Mouse (Mus musculus): ENCODE measurements around the gene Ttpal. TPM values are rescaled to one million over a fixed set of nuclear protein-coding genes. Genes with fewer than 3 reads are reported as not detected.
"Not testable (repeated sequence)": the region's sequence is repeated elsewhere in the genome, so short reads cannot be mapped to it uniquely, and the experiment has no call there.

Gene Ttpal
- polyA plus RNA-seq, 1 experiment, result 4.8 TPM

DNA sequence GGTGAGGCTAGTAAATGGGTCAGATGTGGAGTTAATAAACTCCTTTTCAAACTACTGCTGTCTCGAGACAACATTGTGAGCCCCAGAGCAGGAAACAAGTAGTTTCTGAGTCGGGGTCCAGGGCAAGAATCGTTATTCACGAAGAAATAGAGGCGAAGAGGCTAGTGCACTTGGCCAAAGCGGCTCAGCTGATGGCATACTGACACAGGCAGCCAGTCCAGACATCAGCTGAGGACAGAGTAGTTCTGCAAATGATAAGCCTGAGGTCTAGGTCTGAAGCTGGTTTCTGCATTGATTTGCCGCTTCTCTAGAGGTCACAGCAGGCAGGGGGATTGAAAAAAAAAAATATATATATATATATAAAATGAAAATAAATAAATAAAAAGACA lies 408 bp upstream of the Ttpal start:
- Histone ChIP-seq H3K4me1 (ENCODE audit: control insufficient read depth, insufficient read depth, insufficient read length, low read length) (peaks cover 8% of the 10 kb centered on the region), H3K4me3 (ENCODE audit: insufficient read depth, low read depth, low read length) (peak overlapping the region; percentile 88; the same call in 1 of the 2 replicates), H3K27ac (replicated peaks; ENCODE audit: low read depth, low read length) (no peak overlapping the region; the same call in 1 of the 2 replicates)

DNA sequence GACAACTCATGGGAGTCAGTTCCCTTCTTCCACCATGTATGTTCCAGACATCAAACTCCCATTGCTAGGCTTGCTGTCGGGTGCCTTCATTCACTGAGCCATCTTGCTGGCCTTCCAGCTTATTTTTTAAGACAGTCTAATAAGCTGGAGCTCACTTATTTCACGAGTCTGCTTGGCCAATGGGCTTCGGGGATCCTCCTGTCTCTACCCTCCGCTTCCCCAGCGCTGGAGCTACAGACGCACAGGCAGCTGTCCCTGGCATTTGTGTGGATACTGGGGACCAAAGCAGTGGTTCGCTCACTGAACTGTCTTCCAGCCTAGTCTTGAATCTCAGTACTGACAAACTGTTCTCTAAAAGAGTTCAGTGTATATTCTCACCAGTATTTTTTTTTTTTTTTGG lies 4.0 kb downstream of the Ttpal start:
- Histone ChIP-seq H3K4me3 (ENCODE audit: insufficient read depth, low read depth, low read length) (no peak overlapping the region), H3K27ac (replicated peaks; ENCODE audit: low read depth, low read length) (no peak overlapping the region), H3K4me1 (ENCODE audit: control insufficient read depth, insufficient read depth, insufficient read length, low read length) (peaks cover 6% of the 10 kb centered on the region; the same call in 1 of the 2 replicates)

DNA sequence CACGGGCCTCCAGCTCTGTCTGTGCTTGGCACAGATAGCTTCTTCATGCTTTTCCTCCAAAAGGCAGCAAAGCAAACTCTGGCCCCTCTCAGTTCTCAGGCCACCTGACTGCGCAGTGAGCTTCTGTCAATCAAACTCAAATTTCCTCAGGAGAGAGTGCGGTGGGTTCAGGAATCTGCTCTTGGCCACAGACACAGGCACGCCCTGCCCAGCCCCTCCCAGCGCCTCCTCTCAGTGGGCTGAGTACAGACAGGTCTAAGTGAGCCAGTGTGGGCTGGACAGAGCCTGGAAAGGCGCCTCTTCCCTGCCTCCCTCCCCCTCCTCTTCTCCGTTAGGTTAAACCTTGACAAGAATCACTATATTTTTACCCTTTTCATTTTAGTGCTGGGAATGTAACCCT lies 5.9 kb downstream of the Ttpal start:
- Histone ChIP-seq H3K4me3 (ENCODE audit: insufficient read depth, low read depth, low read length) (no peak overlapping the region), H3K4me1 (ENCODE audit: control insufficient read depth, insufficient read depth, insufficient read length, low read length) (0 out of 2 replicates have a peak, but pooled peaks cover 3% of the 10 kb centered on the region), H3K27ac (replicated peaks; ENCODE audit: low read depth, low read length) (no peak overlapping the region)

DNA sequence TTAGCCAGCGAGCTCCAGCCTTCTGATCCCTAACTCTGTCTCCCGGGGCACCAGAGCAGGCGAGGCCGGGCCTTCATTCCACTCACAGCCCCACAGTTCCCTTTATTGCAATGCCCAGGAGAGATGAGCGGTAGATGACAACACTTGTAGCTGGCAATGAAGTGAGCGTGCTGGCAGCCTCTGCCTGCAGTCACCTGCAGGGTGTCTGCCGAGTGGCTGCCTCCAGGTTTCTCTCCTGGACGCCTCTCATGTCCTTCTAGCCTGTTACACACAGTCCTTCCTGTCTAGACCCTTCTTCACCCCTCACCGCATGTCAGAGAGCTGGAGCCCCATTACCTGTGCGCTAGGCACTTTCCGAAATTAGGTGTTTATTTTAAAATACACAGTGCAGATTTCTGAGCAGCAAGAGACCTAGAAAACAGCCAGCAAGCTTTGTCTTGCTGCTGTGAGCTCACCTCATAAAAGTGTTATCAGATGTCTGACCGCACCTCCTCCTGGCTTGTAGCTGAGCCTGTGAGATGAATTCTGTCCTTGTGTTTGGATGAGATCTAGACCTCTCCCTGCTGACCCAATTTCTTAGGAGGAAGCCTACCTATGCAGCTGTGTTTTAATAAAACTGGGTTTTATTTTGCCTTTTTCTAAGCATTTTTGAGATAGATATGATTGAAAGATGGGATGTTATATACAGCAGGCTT lies 7.3 kb downstream of the Ttpal start:
- Histone ChIP-seq H3K27ac (replicated peaks; ENCODE audit: low read depth, low read length) (no peak overlapping the region), H3K4me1 (ENCODE audit: control insufficient read depth, insufficient read depth, insufficient read length, low read length) (0 out of 2 replicates have a peak, but pooled peaks cover 3% of the 10 kb centered on the region), H3K4me3 (ENCODE audit: insufficient read depth, low read depth, low read length) (no peak overlapping the region)

DNA sequence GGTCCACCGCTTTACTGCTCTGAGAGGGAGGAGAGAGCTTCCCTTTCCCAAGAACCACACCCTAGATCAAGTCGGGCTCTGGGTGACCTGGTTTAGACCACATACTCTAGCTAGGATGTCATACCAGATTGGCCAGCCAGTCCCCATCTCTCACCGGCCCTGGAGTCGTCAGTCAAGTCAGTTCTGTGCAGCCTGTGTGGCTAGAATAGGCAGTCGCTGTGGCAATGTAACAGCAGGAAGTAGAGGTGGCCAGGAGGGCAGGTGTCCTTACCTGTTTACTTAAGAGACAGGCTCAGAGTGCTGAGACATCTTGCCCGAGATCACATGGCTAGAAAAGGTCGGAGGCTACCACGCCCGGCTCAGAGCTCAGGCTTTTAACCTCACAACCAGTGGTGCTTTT lies 9.1 kb downstream of the Ttpal start:
- H3K4me3 ChIP-seq (ENCODE audit: insufficient read depth, low read depth, low read length), result no peak overlapping the region
- no peaks in the 10 kb centered on the region for H3K4me1 ChIP-seq (ENCODE audit: control insufficient read depth, insufficient read depth, insufficient read length, low read length)
- H3K27ac ChIP-seq (replicated peaks; ENCODE audit: low read depth, low read length), result no peak overlapping the region

DNA sequence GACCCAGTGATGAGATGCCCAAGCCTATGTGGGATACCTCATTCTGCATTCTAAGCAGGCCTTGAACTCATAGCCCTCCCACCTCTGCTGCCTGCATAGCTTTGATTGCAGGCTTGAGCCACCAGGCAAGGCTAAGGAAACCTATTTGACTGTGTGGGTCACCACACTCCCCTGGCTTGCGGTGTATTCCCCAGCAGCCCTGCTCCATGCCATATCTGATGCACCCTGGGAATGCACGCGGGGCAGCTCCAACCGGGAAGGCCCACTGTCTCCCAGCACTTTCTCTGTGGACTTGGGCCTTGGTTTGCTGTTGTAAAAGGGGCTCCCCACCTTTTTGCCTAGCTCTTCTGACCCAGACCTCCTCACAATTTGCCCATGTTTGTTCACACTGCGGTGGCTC lies 11.1 kb downstream of the Ttpal start:
- Histone ChIP-seq H3K27ac (replicated peaks; ENCODE audit: low read depth, low read length) (no peak overlapping the region), H3K4me1 (ENCODE audit: control insufficient read depth, insufficient read depth, insufficient read length, low read length) (no peaks in the 10 kb centered on the region), H3K4me3 (ENCODE audit: insufficient read depth, low read depth, low read length) (no peak overlapping the region)

DNA sequence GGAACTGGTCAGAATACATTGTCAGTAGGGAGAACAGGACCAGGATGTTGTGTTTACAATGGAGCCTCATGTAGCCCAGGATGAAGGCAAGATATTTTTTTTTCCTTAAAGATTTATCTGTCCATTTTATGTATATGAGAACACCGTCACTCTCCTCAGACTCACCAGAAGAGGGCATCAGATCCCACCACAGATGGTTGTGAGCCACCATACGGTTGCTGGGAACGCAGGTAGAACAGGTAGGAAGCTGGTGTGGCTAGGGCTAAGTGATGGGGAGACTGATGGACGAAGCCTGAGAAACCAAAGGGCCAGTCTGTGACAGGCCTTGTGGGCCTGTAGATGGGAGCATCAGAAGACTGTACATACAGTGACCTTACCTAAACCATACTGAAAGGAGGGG lies 11.9 kb downstream of the Ttpal start:
- Histone ChIP-seq H3K4me3 (ENCODE audit: insufficient read depth, low read depth, low read length) (no peak overlapping the region), H3K4me1 (ENCODE audit: control insufficient read depth, insufficient read depth, insufficient read length, low read length) (no peaks in the 10 kb centered on the region), H3K27ac (replicated peaks; ENCODE audit: low read depth, low read length) (no peak overlapping the region)

DNA sequence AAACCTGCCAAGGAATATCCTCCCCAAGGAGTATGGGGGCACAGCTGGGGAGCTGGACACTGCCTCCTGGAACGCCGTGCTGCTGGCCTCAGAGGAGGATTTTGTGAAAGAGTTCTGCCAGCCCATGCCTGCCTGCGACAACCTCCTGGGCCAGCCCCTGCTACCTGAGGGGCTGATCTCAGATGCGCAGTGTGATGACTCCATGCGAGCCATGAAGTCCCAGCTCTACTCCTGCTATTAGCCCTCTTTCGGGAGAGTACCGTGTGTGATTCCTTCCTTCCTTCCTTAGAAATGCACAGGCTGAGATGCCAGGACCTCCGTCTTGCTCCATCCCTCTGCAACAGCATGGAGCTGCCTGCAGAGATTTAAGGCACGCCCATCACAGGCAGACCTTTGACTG lies 13.3 kb downstream of the Ttpal start:
- Histone ChIP-seq H3K4me3 (ENCODE audit: insufficient read depth, low read depth, low read length) (no peak overlapping the region), H3K27ac (replicated peaks; ENCODE audit: low read depth, low read length) (no peak overlapping the region), H3K4me1 (ENCODE audit: control insufficient read depth, insufficient read depth, insufficient read length, low read length) (no peaks in the 10 kb centered on the region)

DNA sequence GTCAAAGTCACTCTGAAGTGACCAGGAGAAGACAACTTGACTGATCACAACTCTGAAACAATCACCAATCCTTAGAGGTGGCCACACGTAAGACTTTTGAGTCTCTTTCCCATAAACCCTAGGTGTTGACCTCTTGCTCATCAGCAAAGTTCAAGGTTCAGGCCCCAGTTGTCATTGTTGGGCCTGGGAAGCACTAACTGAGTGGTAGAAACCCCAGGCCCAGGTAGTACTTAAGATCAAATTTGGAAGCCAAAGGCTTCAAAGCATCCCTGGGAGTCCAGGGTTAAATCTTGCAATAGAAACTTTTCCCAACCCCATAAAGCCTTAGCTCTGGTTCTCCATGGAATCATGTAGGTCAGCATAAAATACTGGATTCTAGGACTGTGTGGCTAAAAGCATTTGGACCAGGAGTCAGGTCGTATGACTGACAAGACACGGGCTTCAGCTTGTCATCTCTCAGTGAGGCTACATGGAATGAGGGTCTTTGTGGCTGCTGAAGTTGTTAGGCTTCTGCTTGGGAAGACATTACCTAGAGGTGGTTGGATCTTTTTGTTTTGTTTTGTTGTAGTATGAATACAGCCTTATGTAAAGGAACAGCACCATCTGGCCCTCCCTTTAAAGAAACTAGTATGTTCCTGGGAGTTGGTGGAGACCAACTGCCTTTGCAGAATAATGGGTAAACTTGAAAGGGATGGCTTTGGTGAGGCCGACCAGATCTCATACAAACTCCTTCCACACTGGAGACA lies 14.0 kb downstream of the Ttpal start:
- no peak overlapping the region for H3K4me3 ChIP-seq (ENCODE audit: insufficient read depth, low read depth, low read length)

DNA sequence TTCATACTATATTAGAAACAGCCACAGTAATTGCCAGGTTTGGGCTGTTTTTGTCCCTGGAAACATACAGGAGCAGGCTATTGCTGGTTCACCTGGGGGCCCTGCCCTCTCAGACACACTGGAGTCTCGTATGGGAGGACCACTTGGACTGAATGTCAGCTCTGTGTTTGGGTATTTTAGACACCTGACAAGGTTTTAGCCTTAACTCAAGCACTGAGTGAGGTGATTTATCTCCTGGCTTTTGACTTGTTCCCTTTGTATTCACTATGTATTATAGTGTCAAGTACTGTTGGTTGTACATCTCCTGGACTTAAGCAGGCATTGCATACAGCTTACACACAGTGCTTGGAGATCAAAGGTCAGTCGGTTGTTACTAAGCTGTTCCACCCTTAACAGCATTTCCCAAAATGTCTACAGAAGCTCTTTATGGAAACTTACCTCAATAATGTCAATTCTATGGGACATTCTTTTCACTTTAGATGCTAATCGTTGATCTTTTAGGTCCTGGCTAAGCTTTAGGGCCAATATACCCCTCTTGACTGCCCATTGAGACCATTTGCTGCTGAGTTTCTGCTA lies 14.6 kb downstream of the Ttpal start:
- H3K4me3 ChIP-seq (ENCODE audit: insufficient read depth, low read depth, low read length), result no peak overlapping the region
- H3K27ac ChIP-seq (replicated peaks; ENCODE audit: low read depth, low read length), result no peak overlapping the region
- no peaks in the 10 kb centered on the region for H3K4me1 ChIP-seq (ENCODE audit: control insufficient read depth, insufficient read depth, insufficient read length, low read length)

More for the DNA sequence above, 14.0 kb downstream of the Ttpal start:
- Histone ChIP-seq H3K4me1 (ENCODE audit: control insufficient read depth, insufficient read depth, insufficient read length, low read length) (no peaks in the 10 kb centered on the region), H3K27ac (replicated peaks; ENCODE audit: low read depth, low read length) (no peak overlapping the region)

DNA sequence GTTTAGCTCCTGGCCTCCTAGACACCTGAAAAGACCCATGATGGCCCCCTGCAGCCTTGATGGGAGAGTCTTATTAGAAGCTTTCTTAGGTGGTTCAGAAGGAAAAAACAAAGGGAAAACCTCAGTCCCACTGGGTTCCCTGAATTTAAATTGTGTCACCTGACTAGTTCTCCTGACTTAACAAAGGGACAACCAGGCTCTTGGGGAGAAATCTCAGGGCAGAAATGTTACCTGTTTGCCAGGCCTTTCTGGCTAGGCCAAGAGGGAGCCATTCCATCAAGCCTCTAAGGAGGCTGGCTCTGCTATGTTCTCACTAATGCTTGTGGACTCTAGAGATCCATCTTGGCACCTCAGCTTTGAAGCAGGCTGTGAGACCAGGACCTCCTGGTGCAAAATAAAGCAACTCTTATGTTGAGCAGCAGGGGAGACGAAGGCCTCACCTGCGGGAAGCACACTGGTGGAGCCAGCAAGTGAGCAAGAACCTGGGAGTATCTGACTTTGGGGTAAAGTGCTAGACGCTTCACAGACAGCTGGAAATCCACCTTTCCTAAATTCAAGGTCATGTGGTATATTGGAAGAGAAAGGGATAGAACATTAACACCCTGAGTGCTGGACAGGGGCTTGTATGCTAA lies 15.2 kb downstream of the Ttpal start:
- Histone ChIP-seq H3K27ac (replicated peaks; ENCODE audit: low read depth, low read length) (no peak overlapping the region), H3K4me1 (ENCODE audit: control insufficient read depth, insufficient read depth, insufficient read length, low read length) (no peaks in the 10 kb centered on the region), H3K4me3 (ENCODE audit: insufficient read depth, low read depth, low read length) (no peak overlapping the region)

DNA sequence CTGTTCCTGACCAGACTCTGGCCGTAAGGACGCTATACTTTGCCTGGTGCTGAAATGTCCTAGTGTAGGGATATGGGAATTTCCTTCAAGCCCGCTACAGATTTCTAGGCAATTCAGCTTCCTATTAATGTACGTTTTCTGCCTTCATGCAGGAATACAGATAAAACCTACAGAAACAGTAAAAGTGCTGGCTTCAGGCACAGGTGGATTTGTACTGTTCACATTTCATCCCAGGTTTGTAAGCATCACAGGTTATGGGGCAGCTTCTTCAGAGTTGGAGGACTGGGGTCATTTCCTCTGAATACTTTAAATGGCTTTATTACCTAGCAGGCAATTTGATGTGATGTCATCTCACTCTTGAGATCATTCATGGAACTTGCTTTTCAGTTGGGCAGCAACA lies 15.8 kb downstream of the Ttpal start:
- H3K4me3 ChIP-seq (ENCODE audit: insufficient read depth, low read depth, low read length), result no peak overlapping the region
- no peak overlapping the region for H3K27ac ChIP-seq (replicated peaks; ENCODE audit: low read depth, low read length)
- no peaks in the 10 kb centered on the region for H3K4me1 ChIP-seq (ENCODE audit: control insufficient read depth, insufficient read depth, insufficient read length, low read length)

DNA sequence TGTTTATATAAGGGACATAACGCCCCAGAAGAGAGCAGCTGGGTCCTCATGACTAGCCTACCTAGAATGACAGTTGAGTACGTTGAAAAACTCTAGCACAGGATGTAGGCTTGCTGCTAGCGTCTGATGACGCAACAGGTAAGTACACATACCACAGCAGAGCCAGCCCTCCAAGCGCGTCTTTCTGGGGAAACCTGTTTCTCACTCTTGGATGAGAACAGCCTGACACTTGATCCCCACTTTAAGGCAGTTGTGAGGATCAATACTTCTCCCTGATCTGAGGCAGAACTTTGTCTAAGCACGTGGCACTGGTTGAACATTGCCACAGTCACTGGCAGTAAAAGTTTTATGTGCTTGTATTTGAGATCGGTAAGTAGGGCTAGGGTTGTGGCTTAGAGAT lies 18.3 kb downstream of the Ttpal start:
- H3K4me1 ChIP-seq (ENCODE audit: control insufficient read depth, insufficient read depth, insufficient read length, low read length), result no peaks in the 10 kb centered on the region
- no peak overlapping the region for H3K27ac ChIP-seq (replicated peaks; ENCODE audit: low read depth, low read length)
- no peak overlapping the region for H3K4me3 ChIP-seq (ENCODE audit: insufficient read depth, low read depth, low read length)

DNA sequence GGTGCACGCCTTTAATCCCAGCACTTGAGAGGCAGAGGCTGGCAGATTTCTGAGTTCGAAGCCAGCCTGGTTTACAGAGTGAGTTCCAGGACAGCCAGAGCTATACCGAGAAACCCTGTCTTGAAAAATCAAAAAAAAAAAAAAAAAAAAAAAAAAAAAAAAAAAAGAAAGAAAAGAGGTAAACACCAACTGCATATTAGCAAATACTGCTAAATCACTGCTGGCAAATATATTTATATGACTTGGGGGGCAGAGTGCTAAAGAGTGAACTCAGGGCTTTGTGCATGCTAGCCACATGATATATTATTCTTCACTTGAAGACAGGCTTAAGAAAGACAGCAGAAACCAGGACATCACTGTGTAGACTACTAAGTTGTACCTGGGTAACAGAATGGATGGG lies 19.3 kb downstream of the Ttpal start:
- H3K4me1 ChIP-seq (ENCODE audit: control insufficient read depth, insufficient read depth, insufficient read length, low read length); H3K27ac ChIP-seq (replicated peaks; ENCODE audit: low read depth, low read length): not testable (repeated sequence)

DNA sequence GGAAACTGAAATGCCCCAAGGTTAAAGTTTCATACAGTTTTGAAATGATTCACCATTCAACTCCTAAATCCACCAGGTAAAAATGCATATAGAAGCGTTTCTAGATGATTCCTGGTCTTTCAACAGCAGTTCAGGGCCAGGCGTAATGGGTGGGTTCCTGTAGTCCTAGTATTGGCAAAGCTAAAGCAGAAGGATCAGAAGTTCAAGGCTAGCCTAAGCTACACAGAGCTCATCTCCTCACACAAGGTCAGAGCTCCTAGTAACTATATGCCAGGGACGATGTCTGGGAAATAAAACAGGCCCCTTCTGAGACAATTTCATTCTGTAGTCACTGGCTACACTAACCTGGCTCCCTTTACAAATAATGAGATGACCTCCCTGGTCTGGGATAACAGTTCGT lies 29.1 kb downstream of the Ttpal start:
- no peak overlapping the region for H3K4me3 ChIP-seq (ENCODE audit: insufficient read depth, low read depth, low read length)
- H3K4me1 ChIP-seq (ENCODE audit: control insufficient read depth, insufficient read depth, insufficient read length, low read length), result no peaks in the 10 kb centered on the region
- H3K27ac ChIP-seq (replicated peaks; ENCODE audit: low read depth, low read length), result no peak overlapping the region

More for the DNA sequence above, 19.3 kb downstream of the Ttpal start:
- H3K4me3 ChIP-seq (ENCODE audit: insufficient read depth, low read depth, low read length), result not testable (repeated sequence)
